Mouse (Mus musculus): ENCODE data around the gene H2-DMb2. TPM values are rescaled to one million over a fixed set of nuclear protein-coding genes. Genes with fewer than 3 reads are reported as not detected.

H2-DMb2 gene
- polyA plus RNA-seq, 1 experiment from 2014 or later, result 0.32 TPM

Other genes with a start within 250 kb of the H2-DMb2 start
- gene Platr17, start 238.2 kb upstream of the H2-DMb2 start, polyA plus RNA-seq (2014; fragmentation: Nextera tagmentation; extraction: Ambion mirVana), result 1.8 and 2.2 TPM in 2 replicates
- gene Daxx, start 233.9 kb upstream of the H2-DMb2 start, polyA plus RNA-seq (2014; fragmentation: Nextera tagmentation; extraction: Ambion mirVana), result 46.9 and 52.9 TPM in 2 replicates
- 28.1 and 29.1 TPM in 2 replicates for gene Tapbp, start 227.4 kb upstream of the H2-DMb2 start, polyA plus RNA-seq (2014; fragmentation: Nextera tagmentation; extraction: Ambion mirVana)
- gene Zbtb22, start 227.4 kb upstream of the H2-DMb2 start, polyA plus RNA-seq (2014; fragmentation: Nextera tagmentation; extraction: Ambion mirVana), result 12.4 and 13.0 TPM in 2 replicates
- gene Rgl2, start 213.8 kb upstream of the H2-DMb2 start, polyA plus RNA-seq (2014; fragmentation: Nextera tagmentation; extraction: Ambion mirVana), result 22.1 and 25.6 TPM in 2 replicates
- gene Pfdn6, start 203.0 kb upstream of the H2-DMb2 start, polyA plus RNA-seq (2014; fragmentation: Nextera tagmentation; extraction: Ambion mirVana), result 266 and 286 TPM in 2 replicates
- gene Wdr46, start 202.6 kb upstream of the H2-DMb2 start, polyA plus RNA-seq (2014; fragmentation: Nextera tagmentation; extraction: Ambion mirVana), result 62.6 and 67.0 TPM in 2 replicates
- gene B3galt4, start 191.8 kb upstream of the H2-DMb2 start, polyA plus RNA-seq (2014; fragmentation: Nextera tagmentation; extraction: Ambion mirVana), result 2.9 and 3.5 TPM in 2 replicates
- 47.2 and 49.1 TPM in 2 replicates for gene Vps52, start 187.5 kb upstream of the H2-DMb2 start, polyA plus RNA-seq (2014; fragmentation: Nextera tagmentation; extraction: Ambion mirVana)
- 2,164 and 2,343 TPM in 2 replicates for gene Rps18, start 187.3 kb upstream of the H2-DMb2 start, polyA plus RNA-seq (2014; fragmentation: Nextera tagmentation; extraction: Ambion mirVana)
- 82.7 and 84.9 TPM in 2 replicates for gene H2-K1, start 143.0 kb upstream of the H2-DMb2 start, polyA plus RNA-seq (2014; fragmentation: Nextera tagmentation; extraction: Ambion mirVana)
- gene Ring1, start 118.6 kb upstream of the H2-DMb2 start, polyA plus RNA-seq (2014; fragmentation: Nextera tagmentation; extraction: Ambion mirVana), result 3.4 and 5.5 TPM in 2 replicates
- 34.2 and 45.1 TPM in 2 replicates for gene H2-Ke6, start 115.2 kb upstream of the H2-DMb2 start, polyA plus RNA-seq (2014; fragmentation: Nextera tagmentation; extraction: Ambion mirVana)
- gene Slc39a7, start 111.6 kb upstream of the H2-DMb2 start, polyA plus RNA-seq (2014; fragmentation: Nextera tagmentation; extraction: Ambion mirVana), result 73.9 and 75.9 TPM in 2 replicates
- gene Rxrb, start 111.5 kb upstream of the H2-DMb2 start, polyA plus RNA-seq (2014; fragmentation: Nextera tagmentation; extraction: Ambion mirVana), result 30.8 and 31.5 TPM in 2 replicates
- 0.61 and 0.67 TPM in 2 replicates for gene Col11a2, start 103.9 kb upstream of the H2-DMb2 start, polyA plus RNA-seq (2014; fragmentation: Nextera tagmentation; extraction: Ambion mirVana)
- 0.26 and 0.56 TPM in 2 replicates for gene H2-Oa, start 51.0 kb upstream of the H2-DMb2 start, polyA plus RNA-seq (2014; fragmentation: Nextera tagmentation; extraction: Ambion mirVana)
- gene H2-DMa, start 23.8 kb upstream of the H2-DMb2 start, polyA plus RNA-seq (2014; fragmentation: Nextera tagmentation; extraction: Ambion mirVana), result 5.6 and 5.9 TPM in 2 replicates
- 86.1 and 90.8 TPM in 2 replicates for gene Brd2, start 20.7 kb upstream of the H2-DMb2 start, polyA plus RNA-seq (2014; fragmentation: Nextera tagmentation; extraction: Ambion mirVana)
- 0.19 and 0.43 TPM in 2 replicates for gene H2-DMb1, start 9.8 kb downstream of the H2-DMb2 start, polyA plus RNA-seq (2014; fragmentation: Nextera tagmentation; extraction: Ambion mirVana)
- gene Tap1, start 44.2 kb downstream of the H2-DMb2 start, polyA plus RNA-seq (2014; fragmentation: Nextera tagmentation; extraction: Ambion mirVana), result 1.5 and 1.8 TPM in 2 replicates
- 2.3 and 4.0 TPM in 2 replicates for gene Psmb9, start 44.5 kb downstream of the H2-DMb2 start, polyA plus RNA-seq (2014; fragmentation: Nextera tagmentation; extraction: Ambion mirVana)
- 8.4 and 10.3 TPM in 2 replicates for gene Psmb8, start 54.4 kb downstream of the H2-DMb2 start, polyA plus RNA-seq (2014; fragmentation: Nextera tagmentation; extraction: Ambion mirVana)
- gene Tap2, start 60.2 kb downstream of the H2-DMb2 start, polyA plus RNA-seq (2014; fragmentation: Nextera tagmentation; extraction: Ambion mirVana), result 6.6 and 7.4 TPM in 2 replicates
- gene H2-Ob, start 95.6 kb downstream of the H2-DMb2 start, polyA plus RNA-seq (2014; fragmentation: Nextera tagmentation; extraction: Ambion mirVana), result not detected in 2 replicates
- 3.9 and 4.1 TPM in 2 replicates for gene H2-Ab1, start 114.4 kb downstream of the H2-DMb2 start, polyA plus RNA-seq (2014; fragmentation: Nextera tagmentation; extraction: Ambion mirVana)
- gene H2-Aa, start 144.5 kb downstream of the H2-DMb2 start, polyA plus RNA-seq (2014; fragmentation: Nextera tagmentation; extraction: Ambion mirVana), result not detected in 2 replicates
- gene H2-Eb1, start 162.6 kb downstream of the H2-DMb2 start, polyA plus RNA-seq (2014; fragmentation: Nextera tagmentation; extraction: Ambion mirVana), result 0.23 and 0.63 TPM in 2 replicates
- not detected in 2 replicates for gene H2-Eb2, start 182.4 kb downstream of the H2-DMb2 start, polyA plus RNA-seq (2014; fragmentation: Nextera tagmentation; extraction: Ambion mirVana)
- not detected in 2 replicates for gene Btnl2, start 211.5 kb downstream of the H2-DMb2 start, polyA plus RNA-seq (2014; fragmentation: Nextera tagmentation; extraction: Ambion mirVana)
- not detected in 2 replicates for gene Btnl1, start 233.8 kb downstream of the H2-DMb2 start, polyA plus RNA-seq (2014; fragmentation: Nextera tagmentation; extraction: Ambion mirVana)